Mouse (Mus musculus): ENCODE measurements at regions not wholly inside any gene's neighbourhood (a gene's known extent, or its start where the extent isn't known, plus 50 kb on each side); places are given as distances from the start of the nearest gene placed in this dataset.

GRCm38 (mm10) chr3:137100627-137101404, 240.1 kb upstream of the Emcn start:
- intact Hi-C loops (cut with DNase I) = no loop called here
- DNase-seq = no peak

GRCm38 (mm10) chr3:137105930-137106329, 234.9 kb upstream of the Emcn start:
- intact Hi-C loops (cut with DNase I) = no loop called here
- no peak for DNase-seq

GRCm38 (mm10) chr3:137108197-137108596, 232.7 kb upstream of the Emcn start:
- DNase-seq = no peak
- intact Hi-C loops (cut with DNase I) = no loop called here

- no peak for DNase-seq
- intact Hi-C loops (cut with DNase I) = no loop called here
Measured at GRCm38 (mm10) chr3:137109786-137110185, 231.1 kb upstream of the Emcn start.

GRCm38 (mm10) chr3:137110485-137110884, 230.4 kb upstream of the Emcn start:
- no peak for DNase-seq
- intact Hi-C loops (cut with DNase I) = no loop called here

- intact Hi-C loops (cut with DNase I) = no loop called here
- DNase-seq = no peak
Measured at GRCm38 (mm10) chr3:137129967-137130366, 210.9 kb upstream of the Emcn start.

- intact Hi-C loops (cut with DNase I) = no loop called here
- DNase-seq = no peak
Measured at GRCm38 (mm10) chr3:137142041-137142440, 198.8 kb upstream of the Emcn start.

- no peak for DNase-seq
- intact Hi-C loops (cut with DNase I) = loop anchor here (5.0 kb wide), 1 partner anchor 606 kb away; no protein-coding TSS in a partner anchor
Measured at GRCm38 (mm10) chr3:137146062-137146461, 194.8 kb upstream of the Emcn start.

- DNase-seq = no peak
- intact Hi-C loops (cut with DNase I) = loop anchor here (5.0 kb wide), 1 partner anchor 605 kb away; no protein-coding TSS in a partner anchor
Measured at GRCm38 (mm10) chr3:137147405-137147804, 193.5 kb upstream of the Emcn start.

- intact Hi-C loops (cut with DNase I) = no loop called here
Measured at GRCm38 (mm10) chr3:137150414-137151010, 190.4 kb upstream of the Emcn start.

GRCm38 (mm10) chr3:137151431-137151830, 189.4 kb upstream of the Emcn start:
- no peak for DNase-seq
- intact Hi-C loops (cut with DNase I) = no loop called here

More at GRCm38 (mm10) chr3:137150414-137151010, 190.4 kb upstream of the Emcn start:
- DNase-seq = peak; percentile 21 to 34

GRCm38 (mm10) chr3:137153234-137153633, 187.6 kb upstream of the Emcn start:
- no peak for DNase-seq
- intact Hi-C loops (cut with DNase I) = no loop called here

GRCm38 (mm10) chr3:137154200-137155042, 186.4 kb upstream of the Emcn start:
- intact Hi-C loops (cut with DNase I) = no loop called here
- DNase-seq = no peak

GRCm38 (mm10) chr3:137155043-137155404, 185.8 kb upstream of the Emcn start:
- intact Hi-C loops (cut with DNase I) = no loop called here
- DNase-seq = no peak

- intact Hi-C loops (cut with DNase I) = no loop called here
- no peak for DNase-seq
Measured at GRCm38 (mm10) chr3:137156250-137156975, 184.5 kb upstream of the Emcn start.

GRCm38 (mm10) chr3:137189035-137189434, 151.8 kb upstream of the Emcn start:
- intact Hi-C loops (cut with DNase I) = no loop called here
- DNase-seq = no peak

- intact Hi-C loops (cut with DNase I) = no loop called here
- no peak for DNase-seq
Measured at GRCm38 (mm10) chr3:137190489-137190888, 150.4 kb upstream of the Emcn start.

GRCm38 (mm10) chr3:137191009-137191408, 149.9 kb upstream of the Emcn start:
- intact Hi-C loops (cut with DNase I) = no loop called here
- no peak for DNase-seq

GRCm38 (mm10) chr3:137193873-137194272, 147.0 kb upstream of the Emcn start:
- intact Hi-C loops (cut with DNase I) = no loop called here
- DNase-seq = no peak

GRCm38 (mm10) chr3:137211667-137212066, 129.2 kb upstream of the Emcn start:
- intact Hi-C loops (cut with DNase I) = no loop called here

GRCm38 (mm10) chr3:137216036-137216435, 124.8 kb upstream of the Emcn start:
- DNase-seq = no peak
- intact Hi-C loops (cut with DNase I) = no loop called here

More at GRCm38 (mm10) chr3:137211667-137212066, 129.2 kb upstream of the Emcn start:
- no peak for DNase-seq
